Mouse (Mus musculus) heart, postnatal 4 days (tissue): ENCODE measurements around the gene Ugp2. TPM values are rescaled to one million over a fixed set of nuclear protein-coding genes. Genes with fewer than 3 reads are reported as not detected.

Source experiments
- DNase-seq: peaks from one replicate; pipeline ENCODE4 v3.0.0; 2021
- total RNA-seq, 2 experiments: library from RNA; stranded (reverse); gene quantifications; 2 replicates each; pipeline ENCODE4 v1.2.3; 2021

Gene Ugp2
- total RNA-seq: 100 to 1,000 TPM; 216 to 221 TPM

DNA sequence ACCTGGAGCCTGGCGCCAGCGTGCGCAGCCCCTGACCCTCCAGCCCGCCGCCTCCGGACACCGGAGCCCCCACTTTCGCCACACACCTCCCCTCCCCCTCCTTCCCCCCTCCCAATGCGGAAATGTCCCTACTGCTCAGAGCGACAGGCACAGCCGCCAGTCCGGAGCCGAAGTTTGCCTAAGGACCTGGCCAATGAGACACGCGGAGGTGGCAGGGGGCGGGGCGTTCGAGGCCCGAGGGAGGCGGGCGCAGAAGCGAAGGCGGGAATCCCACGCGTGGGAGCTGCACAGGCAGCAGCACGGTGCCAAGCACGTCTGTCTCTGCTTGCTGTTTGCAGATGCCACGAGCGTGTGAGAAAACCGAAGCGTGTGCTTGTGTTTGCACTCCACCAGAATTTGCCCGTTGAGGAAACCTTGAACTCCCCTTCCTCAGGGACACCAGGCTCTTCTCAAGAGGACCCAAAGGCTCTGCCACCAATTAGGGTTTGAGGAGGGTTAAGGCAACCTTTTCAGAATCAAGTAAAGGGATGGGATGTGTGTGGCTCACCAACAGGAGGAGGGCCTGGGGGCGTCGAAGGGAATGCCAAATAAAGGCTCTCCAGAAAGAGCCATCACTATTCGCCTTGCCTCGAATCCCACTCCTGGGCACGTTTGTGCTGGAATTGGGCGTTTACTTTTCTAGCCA is at the start of gene Ugp2:
Ugp2 (minus strand) TSS at position 80 of the 685 bp plus-strand sequence.
- peak; percentile 99 for DNase-seq

DNA sequence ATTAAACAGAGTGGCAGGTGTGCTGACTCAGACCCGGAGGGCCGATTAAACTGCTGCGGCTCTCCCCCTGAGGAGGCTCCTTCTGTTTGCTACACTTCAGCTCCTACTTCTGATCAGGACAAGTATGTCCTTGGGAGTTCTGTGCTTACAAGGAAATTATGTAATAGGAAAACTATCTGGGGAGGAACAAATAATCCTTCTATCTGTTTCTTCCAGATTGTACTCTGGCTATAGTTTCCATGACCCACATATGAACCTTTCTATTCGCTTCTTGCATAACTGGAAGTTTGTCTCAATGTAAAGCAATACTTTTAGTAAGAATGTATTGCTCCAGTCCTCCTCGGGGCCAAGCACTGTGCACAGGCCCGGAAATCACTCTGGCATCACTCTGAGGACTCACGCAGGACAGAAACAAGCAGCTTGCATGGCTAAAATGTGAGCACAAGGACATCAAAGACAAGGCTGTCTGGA is 43.9 kb upstream of the Ugp2 start:
- DNase-seq: peak; percentile 36

DNA sequence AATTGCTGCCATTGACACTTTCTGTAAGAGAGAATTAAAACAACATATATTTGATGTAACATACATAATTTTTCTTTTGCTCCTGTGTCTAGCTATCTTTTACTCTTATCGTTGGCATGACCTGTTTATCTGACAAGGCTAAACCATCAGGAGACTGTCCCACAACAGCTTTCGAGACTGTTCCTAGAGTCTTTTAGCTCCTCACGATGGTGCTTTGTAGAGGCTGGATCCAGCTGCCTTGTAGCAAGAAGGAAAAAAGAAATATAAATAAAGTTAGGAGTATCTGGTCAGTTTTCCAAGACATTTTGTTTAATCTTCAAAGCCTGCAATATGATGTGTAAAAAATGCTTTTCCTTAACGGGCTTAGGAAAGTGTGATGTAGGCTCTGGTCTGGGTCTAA is 35.7 kb upstream of the Ugp2 start:
- no peak for DNase-seq

DNA sequence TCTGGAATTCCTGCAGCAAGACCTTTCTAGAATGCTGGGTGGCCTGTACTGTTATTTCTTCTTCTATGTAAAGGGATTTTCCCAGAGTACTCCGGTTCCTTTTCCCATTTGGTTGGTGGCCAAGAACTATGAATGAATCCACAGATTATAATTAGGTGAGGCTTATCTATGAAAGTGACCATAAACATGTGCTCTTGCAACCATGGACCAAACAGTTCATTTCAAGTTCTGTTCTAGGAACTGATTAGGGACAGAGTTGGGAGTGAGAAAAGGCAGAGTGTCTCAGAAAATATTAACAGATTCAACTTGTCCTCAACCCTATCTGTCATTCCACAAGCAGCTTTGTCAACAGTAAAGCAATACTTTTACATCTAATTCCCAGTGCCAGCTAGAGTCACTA is 35.1 kb upstream of the Ugp2 start:
- no peak for DNase-seq

DNA sequence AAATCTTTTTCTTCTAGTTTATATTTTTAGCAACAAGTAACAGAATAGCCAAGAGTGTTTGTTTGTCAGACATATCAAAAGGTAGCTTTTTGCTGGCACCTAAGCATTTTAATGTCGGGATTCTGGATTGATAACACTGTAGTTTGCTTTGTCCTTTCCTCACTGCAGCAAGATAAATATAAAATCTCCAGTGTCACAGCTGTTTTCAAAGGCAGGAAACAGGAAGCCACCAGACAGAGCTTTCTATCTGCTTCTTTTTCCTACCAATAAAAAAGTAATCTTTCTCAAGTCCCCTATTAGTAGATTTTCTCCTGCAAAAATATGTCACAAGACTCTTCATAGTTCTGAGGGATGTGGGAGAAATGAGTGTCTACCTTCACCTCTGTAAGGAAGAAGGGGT is 32.9 kb upstream of the Ugp2 start:
- DNase-seq: no peak

DNA sequence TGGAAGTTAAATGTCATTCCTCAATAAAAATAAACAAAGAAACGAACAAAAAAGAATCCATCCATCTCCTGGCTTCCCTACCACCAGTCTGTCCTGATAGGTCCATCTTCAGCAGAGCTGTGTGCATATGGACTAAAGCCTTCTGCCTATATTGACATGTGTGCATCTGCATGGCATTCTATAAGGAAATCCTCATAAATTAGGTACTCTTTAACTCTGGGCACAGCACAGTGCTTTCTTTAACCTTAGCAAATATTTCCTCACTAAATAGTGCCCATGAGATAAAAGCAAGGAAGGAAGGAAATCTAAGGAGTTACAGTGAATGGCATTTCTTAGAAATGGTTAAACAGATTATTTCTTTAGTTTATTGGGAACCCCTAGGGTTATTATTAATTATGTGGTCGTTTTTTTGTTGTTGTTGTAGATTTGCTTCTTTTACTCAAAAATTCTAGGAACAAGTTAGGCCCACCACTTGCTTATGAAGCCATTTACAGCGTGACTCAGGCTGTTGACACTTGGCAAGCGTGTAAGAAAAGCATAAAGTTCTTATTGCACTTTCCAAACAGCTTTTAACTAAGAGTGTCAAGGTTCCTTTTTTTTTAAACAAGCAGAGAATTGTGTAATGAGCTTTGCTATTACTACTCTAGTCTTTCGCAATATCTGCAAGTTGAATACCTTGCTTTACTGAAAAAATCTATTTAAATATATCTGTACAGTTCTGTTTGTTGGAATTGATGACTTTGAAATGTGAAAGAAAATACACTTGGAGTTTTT is 31.7 kb upstream of the Ugp2 start:
- DNase-seq: no peak

DNA sequence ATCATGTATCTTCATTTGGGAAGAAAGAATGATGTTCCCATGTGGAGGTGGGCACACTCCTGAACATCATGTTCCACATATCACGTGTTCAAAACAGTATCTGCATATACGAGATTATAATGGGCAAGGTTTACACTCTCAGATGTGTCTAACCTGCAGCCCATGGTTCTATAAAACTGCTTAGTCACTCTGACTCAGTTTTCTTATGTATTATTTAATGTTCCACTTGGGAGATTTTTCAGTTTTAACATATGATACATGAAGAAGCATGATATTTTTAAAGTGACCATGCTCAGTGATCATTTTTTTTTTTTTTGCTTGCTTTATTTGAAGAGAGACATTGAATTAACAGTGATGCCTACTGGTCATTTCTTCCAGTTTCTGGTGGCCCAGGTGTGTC is 30.2 kb upstream of the Ugp2 start:
- DNase-seq: no peak

DNA sequence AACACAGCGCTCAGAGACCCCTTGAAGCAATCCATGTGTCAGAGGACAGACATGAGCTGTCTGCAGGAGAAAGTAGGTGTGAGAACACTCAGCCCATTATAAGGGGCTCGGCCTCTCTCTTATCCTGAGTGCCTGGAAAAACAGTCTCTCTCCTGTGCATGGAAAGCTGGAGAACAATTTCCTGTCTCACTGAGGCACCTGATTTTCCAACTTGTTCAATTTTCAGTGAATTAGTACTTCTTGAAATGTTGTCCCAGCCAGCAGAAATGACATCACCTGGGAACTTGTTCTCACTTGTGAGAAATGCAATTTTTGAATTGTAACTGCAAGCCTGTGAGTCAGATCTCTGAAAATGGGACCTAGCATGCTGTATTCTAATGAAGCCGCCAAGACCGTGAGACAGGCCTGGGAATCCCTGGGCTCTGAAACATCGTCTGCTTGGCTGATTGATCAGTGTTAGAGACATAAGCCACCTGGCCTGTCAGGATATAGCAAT is 28.2 kb upstream of the Ugp2 start:
- DNase-seq: peak; percentile 56

DNA sequence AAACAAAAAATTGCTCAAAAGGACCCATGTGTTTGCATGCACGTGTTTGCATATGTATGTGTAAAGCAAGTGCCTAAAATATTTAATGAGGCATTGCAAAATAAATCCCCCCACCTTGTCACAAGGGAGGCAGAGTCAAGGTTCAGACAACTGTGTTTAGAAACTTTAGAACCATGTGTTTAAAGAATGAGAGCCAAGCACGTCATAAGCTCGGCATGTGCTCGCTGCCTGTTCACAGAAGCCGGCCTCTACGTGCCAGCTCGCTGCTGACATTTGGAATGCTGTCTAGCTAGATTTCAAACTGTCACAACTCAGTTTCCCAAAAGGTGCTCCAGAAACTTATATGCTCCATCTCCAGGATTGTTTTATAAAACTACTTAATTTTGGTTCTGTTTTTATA is 27.5 kb upstream of the Ugp2 start:
- peak; percentile 65 for DNase-seq

DNA sequence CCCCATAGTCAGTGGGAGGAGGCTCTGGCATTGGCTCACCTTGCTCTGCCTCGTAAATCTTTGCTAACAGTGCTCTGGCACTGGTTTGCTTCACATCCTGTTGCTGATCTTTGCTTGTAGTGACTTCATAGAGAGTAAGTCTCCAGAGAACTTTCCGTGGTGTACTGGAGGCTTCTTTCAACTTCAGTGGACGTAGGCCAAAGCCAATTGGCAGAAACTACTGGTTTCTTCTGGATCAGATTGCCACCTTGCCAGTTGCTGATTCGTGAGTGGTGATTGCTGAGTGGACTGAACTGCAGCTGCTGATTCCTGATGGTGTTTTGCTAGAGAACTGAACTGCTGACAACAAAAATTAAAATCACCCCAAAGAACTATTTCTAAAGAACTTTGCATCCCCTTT is 15.8 kb upstream of the Ugp2 start:
- no peak for DNase-seq

DNA sequence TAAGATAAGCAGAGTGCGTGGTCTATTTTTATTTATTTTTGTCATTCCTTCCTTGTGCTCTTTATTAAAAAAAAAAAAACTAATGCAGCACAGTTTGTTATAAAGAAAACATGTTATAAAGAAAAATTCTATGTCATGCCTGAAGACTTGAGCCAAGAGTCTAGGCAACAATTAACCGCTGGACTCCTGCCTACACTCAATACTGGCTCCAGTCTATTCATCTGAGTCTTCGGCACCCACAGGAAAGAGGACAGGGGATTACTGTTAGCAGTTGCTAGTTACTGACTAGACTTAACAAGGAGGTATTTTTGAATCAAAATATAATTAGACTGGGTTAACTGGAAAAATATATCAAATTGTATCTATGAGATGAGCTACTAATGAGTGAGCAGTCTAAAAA is 3.1 kb upstream of the Ugp2 start:
- peak; percentile 21 for DNase-seq

DNA sequence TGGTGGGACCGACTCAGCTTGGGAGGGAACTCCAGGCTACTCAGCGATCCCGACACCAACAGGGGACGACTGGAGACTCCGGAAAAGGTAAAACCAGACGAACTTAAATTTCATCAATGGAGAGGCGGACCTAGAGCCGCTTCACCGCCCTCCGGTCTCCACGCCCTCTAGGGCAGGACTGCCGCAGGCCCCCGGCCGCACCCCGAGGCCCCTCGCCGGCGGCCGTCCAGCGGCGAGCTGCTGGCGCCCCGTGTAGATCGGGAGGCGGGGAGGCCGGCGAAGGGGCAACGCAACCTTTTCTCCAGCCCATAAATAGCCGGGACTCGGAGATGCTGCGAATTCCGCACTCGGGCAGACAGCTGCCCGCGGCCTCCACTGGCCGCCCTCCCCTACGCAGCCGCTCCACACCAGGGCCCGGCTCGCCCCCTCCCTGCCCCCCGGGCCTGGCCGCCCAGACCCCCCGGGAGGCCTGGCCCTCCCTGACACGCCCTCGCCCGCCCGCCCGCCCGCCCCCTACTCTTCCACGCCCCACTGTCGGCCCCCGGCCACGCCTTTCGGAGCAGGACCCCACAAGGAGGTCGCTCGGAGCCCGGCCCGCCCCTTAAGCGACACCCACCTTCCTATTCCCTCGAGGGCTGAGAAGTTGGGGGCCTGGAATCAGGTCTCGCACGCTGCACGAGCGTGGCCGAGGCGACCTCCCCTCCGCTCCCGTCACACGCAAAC is 441 bp downstream of the Ugp2 start:
- DNase-seq: peak; percentile 91

DNA sequence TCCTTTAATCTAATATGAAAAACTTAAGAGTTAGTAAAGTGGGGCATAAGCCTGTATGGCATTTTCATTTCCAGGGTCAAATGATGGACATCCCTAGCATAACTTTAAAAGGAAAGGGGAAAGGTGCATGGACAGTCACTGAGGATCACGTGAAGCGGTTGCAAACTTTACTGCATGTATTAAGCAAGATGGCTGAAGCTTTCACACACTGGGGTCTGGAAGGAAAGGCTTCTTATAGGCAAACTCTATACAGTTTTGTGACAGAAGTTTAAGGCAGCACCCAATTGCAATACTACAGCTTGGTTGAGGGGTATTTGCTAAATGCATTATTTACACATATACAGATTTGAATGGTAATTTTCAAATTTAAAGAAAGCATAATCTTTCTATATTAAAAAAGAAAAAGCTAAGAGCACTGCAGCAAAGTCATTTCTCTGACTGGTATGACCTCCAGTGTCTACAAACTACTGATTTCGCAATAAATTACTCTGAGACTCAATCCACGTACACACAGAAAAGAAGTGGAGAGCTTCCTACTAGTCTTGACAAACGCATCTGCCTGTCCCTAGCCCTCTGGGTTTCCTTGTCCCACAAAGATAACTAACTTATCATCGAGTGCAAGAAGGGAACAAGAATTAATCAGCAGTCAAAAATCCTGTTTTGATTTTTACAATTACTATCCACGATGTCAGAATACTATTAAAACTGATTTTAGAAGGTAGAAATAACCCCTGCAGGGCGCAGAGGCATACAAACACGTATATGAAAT is 1.6 kb downstream of the Ugp2 start:
- DNase-seq: peak; percentile 14

DNA sequence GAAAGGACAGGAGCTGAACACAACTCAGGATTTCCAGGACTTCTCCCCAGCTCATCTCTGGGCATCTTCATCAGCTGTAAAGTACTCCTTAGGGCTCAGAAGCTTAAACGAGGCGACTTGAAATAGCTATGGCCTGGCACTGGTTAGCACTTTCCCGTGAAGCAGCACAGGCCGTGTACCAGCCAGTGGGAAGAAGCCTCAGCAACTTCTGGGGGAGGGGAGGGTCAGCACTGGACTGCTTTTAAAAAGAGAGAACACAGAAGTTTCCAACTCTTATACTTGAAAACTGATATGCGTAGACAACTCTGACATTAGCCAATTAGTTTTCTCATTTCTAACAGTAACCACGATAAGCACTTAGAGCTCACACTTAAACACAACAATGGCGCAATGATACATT is 2.5 kb downstream of the Ugp2 start:
- DNase-seq: peak; percentile 31

DNA sequence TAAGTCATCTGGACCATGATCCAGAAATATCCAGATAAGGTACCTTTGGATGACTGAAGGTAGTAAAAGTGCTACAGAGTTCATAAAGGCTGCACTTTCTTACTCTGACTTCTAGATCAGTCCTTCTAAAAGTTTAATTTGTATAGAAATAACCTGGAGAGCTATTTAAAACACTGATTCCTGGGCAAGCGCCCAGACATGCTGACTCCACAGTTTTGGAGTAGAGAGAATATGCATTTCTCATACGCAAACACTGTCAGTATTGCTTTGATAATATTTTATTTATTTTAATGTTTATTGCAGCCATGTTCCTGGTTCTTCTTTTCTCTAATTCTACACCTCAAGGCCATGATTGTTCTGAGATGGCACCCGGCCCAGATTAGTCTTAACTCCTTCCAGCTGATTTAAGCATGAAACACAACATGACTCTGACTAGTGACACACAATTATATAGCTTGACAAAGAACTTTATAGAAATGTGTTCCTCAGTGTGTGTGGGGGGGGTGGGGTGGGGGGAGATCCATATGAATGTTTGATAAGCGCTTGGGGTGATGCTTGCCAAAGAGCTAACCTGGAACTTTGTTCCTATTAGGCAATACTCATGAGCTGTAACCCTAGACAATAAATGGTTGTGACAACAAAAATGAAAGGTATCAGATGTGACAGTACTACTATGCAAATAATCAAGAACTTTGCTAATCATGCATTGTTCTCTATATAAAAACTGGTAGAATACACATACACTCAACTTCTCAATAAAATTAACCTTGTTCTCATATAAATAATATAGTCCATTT is 7.7 kb downstream of the Ugp2 start:
- DNase-seq: peak; percentile 7

DNA sequence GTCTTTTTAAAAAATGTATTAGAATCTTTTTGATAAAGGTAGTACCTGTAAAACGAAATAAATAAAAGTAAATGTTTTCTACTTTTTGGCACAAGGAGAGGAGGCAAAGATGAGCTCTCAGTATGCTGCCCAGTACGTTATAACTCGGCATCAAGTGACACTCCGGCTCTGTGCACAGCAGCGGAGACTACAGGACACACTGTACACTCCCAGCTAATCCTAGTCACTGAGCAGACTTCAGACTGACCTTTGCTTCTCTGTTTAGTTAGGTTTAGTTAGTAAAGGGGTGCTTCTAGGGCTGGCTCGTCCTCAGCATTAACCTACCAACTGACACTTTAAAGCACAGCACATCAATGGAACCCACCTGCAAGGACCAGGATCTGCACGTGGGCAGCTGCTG is 19.7 kb downstream of the Ugp2 start:
- DNase-seq: no peak

DNA sequence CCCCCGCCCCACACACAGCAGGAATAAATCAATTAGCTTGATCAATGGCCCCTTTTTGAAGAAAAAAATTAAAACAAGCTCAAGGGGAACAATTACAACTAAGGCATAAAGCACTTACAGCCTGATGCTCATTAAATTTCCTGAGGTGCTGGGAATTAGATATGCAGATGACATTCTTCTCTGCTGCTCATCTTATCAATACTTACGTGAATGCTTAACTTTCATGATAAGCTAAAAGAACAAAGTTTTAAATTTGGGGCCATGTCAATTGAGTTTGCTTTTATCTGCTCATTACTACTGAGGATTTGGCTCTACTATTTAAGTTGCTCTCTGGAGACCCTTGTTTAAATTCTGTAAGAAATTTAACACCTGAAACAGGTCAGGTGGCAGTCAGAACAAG is 22.1 kb downstream of the Ugp2 start:
- DNase-seq: no peak

DNA sequence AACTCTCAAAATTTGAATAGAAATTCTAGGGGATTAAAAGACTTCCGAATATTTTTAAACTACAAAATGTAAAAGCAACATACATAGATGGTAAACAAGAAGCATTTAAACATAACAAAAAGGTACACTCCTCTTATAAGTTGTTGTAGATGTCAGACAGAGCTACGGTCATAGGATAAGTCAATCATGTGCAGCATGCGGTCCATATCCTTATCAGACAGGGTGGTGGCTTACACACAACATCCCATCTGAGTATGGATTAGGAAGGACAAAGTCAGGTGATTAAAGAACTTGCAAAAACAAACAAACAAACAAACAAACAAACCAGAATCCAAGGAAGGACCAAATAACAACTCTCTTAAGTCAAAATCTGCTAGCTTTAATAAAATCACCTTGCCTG is 25.0 kb downstream of the Ugp2 start:
- DNase-seq: no peak

DNA sequence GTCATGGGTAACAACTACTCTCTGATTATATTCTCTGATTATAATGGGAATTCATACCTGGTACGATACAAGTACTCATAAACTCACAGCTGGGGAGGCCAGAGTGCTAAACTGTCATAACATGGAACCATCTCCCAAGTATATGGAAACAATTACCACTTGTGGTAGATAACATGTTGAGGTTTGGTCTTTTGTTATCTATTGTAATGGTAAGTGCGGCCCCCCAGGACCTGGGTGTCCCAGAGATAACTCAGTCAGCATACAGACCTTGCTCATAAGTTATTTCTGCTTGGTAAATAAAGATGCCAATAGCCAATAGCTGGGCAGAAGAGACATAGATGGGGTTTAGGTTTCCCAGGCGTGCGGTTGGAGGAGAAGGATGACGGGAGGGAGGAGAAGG is 27.5 kb downstream of the Ugp2 start:
- no peak for DNase-seq

DNA sequence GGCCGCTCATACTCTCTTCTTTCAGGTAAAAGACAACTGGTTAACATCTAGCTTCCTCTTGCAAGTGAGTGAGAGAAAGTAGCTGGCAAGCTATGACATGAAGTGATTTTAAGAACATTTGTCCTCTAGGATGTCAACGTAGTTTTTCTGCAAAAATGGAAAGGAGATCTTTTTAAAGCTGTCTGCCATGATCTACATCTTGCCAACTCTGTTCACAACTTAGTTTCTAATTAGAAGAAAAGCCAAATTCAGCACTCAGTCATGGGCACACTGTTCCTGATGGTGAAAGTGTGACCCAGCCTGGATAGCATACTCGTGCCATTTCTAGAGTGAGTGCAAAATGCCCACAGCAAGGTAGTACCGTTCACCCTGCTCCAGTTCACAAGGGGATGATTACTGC is 31.9 kb downstream of the Ugp2 start:
- no peak for DNase-seq

DNA sequence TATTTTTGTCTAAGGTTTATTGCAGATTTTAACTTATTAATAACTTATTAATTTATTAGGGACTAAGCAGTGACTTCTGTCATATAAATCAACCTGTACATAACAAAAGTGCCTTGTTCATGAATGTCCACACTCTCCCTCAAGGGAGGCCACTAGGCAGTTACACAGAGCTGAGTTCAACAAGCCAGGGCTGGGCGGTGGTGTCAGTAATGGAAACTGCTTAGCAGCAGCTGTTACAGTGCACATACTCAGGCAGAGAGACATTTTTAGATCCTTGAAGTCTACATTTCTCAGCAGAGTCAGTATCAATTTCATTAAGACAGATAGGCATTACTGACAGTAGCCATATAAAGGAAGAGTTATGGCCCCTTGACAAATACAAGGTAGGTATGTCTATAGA is 33.1 kb downstream of the Ugp2 start:
- no peak for DNase-seq
